Mouse (Mus musculus) kidney, embryonic 14.5 days (tissue): ENCODE measurements at regions not wholly inside any gene's neighbourhood (a gene's known extent, or its start where the extent isn't known, plus 50 kb on each side); places are given as distances from the start of the nearest gene placed in this dataset.

ENCODE experiments used
- ATAC-seq: fragments of 200-750 bp; cut with Nextera tagmentation; 2 replicates; pipeline ENCODE4 v1.8.0; 2017; ENCODE audit warnings: moderate number of reproducible peaks, mild to moderate bottlenecking, moderate TSS enrichment, moderate library complexity; ENCODE audit not compliant: low FRiP score, low TSS enrichment
- H3K27ac ChIP-seq: fragments of 300-500 bp; sonication (generic); 2 replicates; pipeline ENCODE4 v1.5.1; 2014; ENCODE audit warnings: low read depth, mild to moderate bottlenecking, low read length, moderate library complexity, mixed read lengths
- H3K27me3 ChIP-seq: fragments of 300-500 bp; sonication (generic); 2 replicates; pipeline ENCODE4 v1.6.1; 2014; ENCODE audit warnings: mild to moderate bottlenecking, low read length; ENCODE audit not compliant: control insufficient read depth, insufficient read depth
- H3K36me3 ChIP-seq: fragments of 300-500 bp; sonication (generic); 2 replicates; pipeline ENCODE4 v1.6.1; 2014; ENCODE audit warnings: low read length, mixed read lengths; ENCODE audit not compliant: control insufficient read depth, insufficient read depth
- H3K4me1 ChIP-seq: fragments of 300-500 bp; sonication (generic); 2 replicates; pipeline ENCODE4 v1.6.1; 2014; ENCODE audit warnings: low read length, mixed read lengths; ENCODE audit not compliant: control insufficient read depth, insufficient read depth
- H3K4me2 ChIP-seq: fragments of 300-500 bp; sonication (generic); replicated peaks from 2 replicates; pipeline ENCODE4 v1.6.1; 2014; ENCODE audit warnings: low read depth, mild to moderate bottlenecking, low read length
- H3K4me3 ChIP-seq: fragments of 300-500 bp; sonication (generic); 2 replicates; pipeline ENCODE4 v1.5.1; 2014; ENCODE audit warnings: mild to moderate bottlenecking, low read length
- H3K9ac ChIP-seq: fragments of 300-500 bp; sonication (generic); 2 replicates; pipeline ENCODE4 v1.6.1; 2014; ENCODE audit warnings: low read depth, mild to moderate bottlenecking, low read length, moderate library complexity
- H3K9me3 ChIP-seq: fragments of 300-500 bp; sonication (generic); 2 replicates; pipeline ENCODE4 v1.6.1; 2016; ENCODE audit warnings: low read length; ENCODE audit not compliant: control insufficient read depth
- WGBS: fragments of 180-500 bp; shearing (Covaris S2); extraction: QIAGEN DNeasy Blood & Tissue Kit; methylation state at CpG from one replicate; pipeline ENCODE4 v1.1.7; 2014; 5-methylcytosine and 5-hydroxymethylcytosine counted together

- Histone ChIP-seq H3K27me3 (no peaks in the 10 kb centered on the region), H3K4me1 (peaks cover 7% of the 10 kb centered on the region; the same call in 1 of the 2 replicates), H3K4me3 (no peak overlapping the region), H3K27ac (no peak overlapping the region), H3K9ac (no peak overlapping the region), H3K4me2 (no peak overlapping the region), H3K36me3 (no peaks in the 10 kb centered on the region), H3K9me3 (no peaks in the 10 kb centered on the region)
- WGBS: 49% methylated on average over 4 of the region's 4 CpGs
- no peak for ATAC-seq
Observed at GRCm38 (mm10) chr13:112130220-112130619, 158.0 kb upstream of the Ankrd55 start.

GRCm38 (mm10) chr13:112130774-112131173 is 157.5 kb upstream of the Ankrd55 start:
- Histone ChIP-seq H3K4me2 (no peak overlapping the region), H3K36me3 (no peaks in the 10 kb centered on the region), H3K4me3 (no peak overlapping the region), H3K9me3 (no peaks in the 10 kb centered on the region), H3K27ac (no peak overlapping the region), H3K27me3 (no peaks in the 10 kb centered on the region), H3K9ac (no peak overlapping the region), H3K4me1 (peaks cover 7% of the 10 kb centered on the region; the same call in 1 of the 2 replicates)
- 84% methylated on average over 2 of the region's 2 CpGs for WGBS
- no peak for ATAC-seq

GRCm38 (mm10) chr13:112131191-112131590 is 157.1 kb upstream of the Ankrd55 start:
- peaks cover 7% of the 10 kb centered on the region; the same call in 1 of the 2 replicates for H3K4me1 ChIP-seq
- no peaks in the 10 kb centered on the region for H3K27me3 ChIP-seq
- no peak overlapping the region for H3K4me2 ChIP-seq
- H3K36me3 ChIP-seq: no peaks in the 10 kb centered on the region
- no peak overlapping the region for H3K9ac ChIP-seq
- H3K9me3 ChIP-seq: no peaks in the 10 kb centered on the region
- WGBS: 40% methylated on average over 12 of the region's 12 CpGs
- H3K27ac ChIP-seq: no peak overlapping the region
- H3K4me3 ChIP-seq: no peak overlapping the region
- ATAC-seq: 0 out of 2 replicates have a peak, but pooled peaks have one; percentile 54

- H3K27ac ChIP-seq: no peak overlapping the region
- no peak overlapping the region for H3K4me2 ChIP-seq
- no peak overlapping the region for H3K4me3 ChIP-seq
- H3K9ac ChIP-seq: no peak overlapping the region
- ATAC-seq: no peak
- H3K9me3 ChIP-seq: no peaks in the 10 kb centered on the region
- H3K27me3 ChIP-seq: no peaks in the 10 kb centered on the region
- 84% methylated on average over 2 of the region's 2 CpGs for WGBS
- peaks cover 7% of the 10 kb centered on the region; the same call in 1 of the 2 replicates for H3K4me1 ChIP-seq
- H3K36me3 ChIP-seq: no peaks in the 10 kb centered on the region
Observed at GRCm38 (mm10) chr13:112133736-112134135, 154.5 kb upstream of the Ankrd55 start.

- H3K4me1 ChIP-seq: peaks cover 7% of the 10 kb centered on the region; the same call in 1 of the 2 replicates
- no peak overlapping the region for H3K27ac ChIP-seq
- no peaks in the 10 kb centered on the region for H3K27me3 ChIP-seq
- no peak overlapping the region for H3K4me2 ChIP-seq
- no peak for ATAC-seq
- H3K9me3 ChIP-seq: no peaks in the 10 kb centered on the region
- H3K36me3 ChIP-seq: no peaks in the 10 kb centered on the region
- 85% methylated on average over 4 of the region's 4 CpGs for WGBS
- no peak overlapping the region for H3K9ac ChIP-seq
- H3K4me3 ChIP-seq: no peak overlapping the region
Observed at GRCm38 (mm10) chr13:112134701-112135100, 153.6 kb upstream of the Ankrd55 start.

GRCm38 (mm10) chr13:112135777-112136176 is 152.5 kb upstream of the Ankrd55 start:
- 91% methylated on average over 5 of the region's 5 CpGs for WGBS
- H3K4me3 ChIP-seq: no peak overlapping the region
- no peak overlapping the region for H3K27ac ChIP-seq
- H3K4me1 ChIP-seq: peaks cover 7% of the 10 kb centered on the region; the same call in 1 of the 2 replicates
- H3K27me3 ChIP-seq: no peaks in the 10 kb centered on the region
- no peak overlapping the region for H3K9ac ChIP-seq
- no peaks in the 10 kb centered on the region for H3K36me3 ChIP-seq
- no peak overlapping the region for H3K4me2 ChIP-seq
- no peaks in the 10 kb centered on the region for H3K9me3 ChIP-seq
- ATAC-seq: no peak

- H3K4me2 ChIP-seq: no peak overlapping the region
- WGBS: 64% methylated on average over 1 of the region's 1 CpGs
- no peaks in the 10 kb centered on the region for H3K36me3 ChIP-seq
- no peaks in the 10 kb centered on the region for H3K27me3 ChIP-seq
- H3K4me3 ChIP-seq: no peak overlapping the region
- H3K27ac ChIP-seq: no peak overlapping the region
- no peak overlapping the region for H3K9ac ChIP-seq
- H3K9me3 ChIP-seq: no peaks in the 10 kb centered on the region
- no peaks in the 10 kb centered on the region; the same call in 1 of the 2 replicates for H3K4me1 ChIP-seq
- no peak for ATAC-seq
Observed at GRCm38 (mm10) chr13:112136850-112137249, 151.4 kb upstream of the Ankrd55 start.

GRCm38 (mm10) chr13:112140871-112141270 is 147.4 kb upstream of the Ankrd55 start:
- no peaks in the 10 kb centered on the region for H3K27me3 ChIP-seq
- no peak overlapping the region for H3K9ac ChIP-seq
- no peak overlapping the region for H3K4me2 ChIP-seq
- no peaks in the 10 kb centered on the region for H3K9me3 ChIP-seq
- no peaks in the 10 kb centered on the region for H3K4me1 ChIP-seq
- no peak overlapping the region for H3K4me3 ChIP-seq
- ATAC-seq: no peak
- 46% methylated on average over 5 of the region's 5 CpGs for WGBS
- no peaks in the 10 kb centered on the region for H3K36me3 ChIP-seq
- H3K27ac ChIP-seq: no peak overlapping the region

GRCm38 (mm10) chr13:112144393-112145348 is 143.6 kb upstream of the Ankrd55 start:
- H3K4me2 ChIP-seq: no peak overlapping the region
- no peak overlapping the region for H3K27ac ChIP-seq
- no peaks in the 10 kb centered on the region for H3K36me3 ChIP-seq
- no peak overlapping the region for H3K4me3 ChIP-seq
- no peaks in the 10 kb centered on the region for H3K9me3 ChIP-seq
- H3K4me1 ChIP-seq: no peaks in the 10 kb centered on the region
- no peak for ATAC-seq
- no peaks in the 10 kb centered on the region for H3K27me3 ChIP-seq
- no peak overlapping the region for H3K9ac ChIP-seq
- 64% methylated on average over 7 of the region's 7 CpGs for WGBS
